Mouse (Mus musculus) layer of hippocampus, postnatal 25 days (tissue): Measurements from ENCODE around the gene Ube2l3. TPM values are rescaled to one million over a fixed set of nuclear protein-coding genes. Genes with fewer than 3 reads are reported as not detected.

Experiments used
- DNase-seq, 2 experiments: peaks; one replicate each; pipeline ENCODE4 v3.0.0; 2022; ENCODE audit warnings: mixed read lengths in 2 of 2, low spot score in 1 of 2; ENCODE audit errors: extremely low spot score in 1 of 2
- total RNA-seq, 2 experiments: library from RNA; stranded (reverse); gene quantifications; 2 replicates each; pipeline ENCODE4 v1.2.3; 2021

The Ube2l3 gene
- total RNA-seq, 2 experiments from 2014 or later, result 149 to 162 TPM

- DNase-seq, result no peak
These were observed 51.8 kb downstream of the Ube2l3 start for GRCm38 (mm10) chr16:17150520-17151258.

- no peak for DNase-seq
These were observed 54.4 kb downstream of the Ube2l3 start for GRCm38 (mm10) chr16:17148084-17148483.

DNA sequence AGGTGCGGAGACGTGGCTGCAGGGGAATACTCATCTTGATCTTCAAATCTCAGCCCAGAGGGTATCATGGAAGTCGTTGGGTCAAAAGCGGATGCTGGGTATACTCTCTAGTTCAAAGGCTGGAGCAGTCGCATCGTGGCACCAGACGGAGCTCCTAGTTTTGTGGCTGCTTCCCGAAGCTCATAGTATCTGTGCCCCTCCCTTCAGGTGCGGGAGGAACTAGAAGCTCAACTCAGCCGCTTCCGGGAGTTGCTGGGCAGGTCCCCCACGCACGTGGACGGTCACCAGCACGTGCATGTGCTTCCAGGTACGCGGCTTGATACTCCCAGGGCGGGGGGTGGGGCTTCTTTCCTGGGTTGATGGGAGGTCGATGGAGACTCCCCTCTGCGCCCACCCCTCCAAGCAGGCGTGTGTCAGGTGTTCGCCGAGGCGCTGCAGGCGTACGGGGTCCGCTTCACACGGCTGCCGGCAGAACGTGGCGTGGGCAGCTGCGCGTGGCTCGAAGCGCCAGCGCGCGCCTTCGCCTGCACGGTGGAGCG lies 55.0 kb downstream of the Ube2l3 start:
- DNase-seq, result peak; percentile 10 to 22

DNA sequence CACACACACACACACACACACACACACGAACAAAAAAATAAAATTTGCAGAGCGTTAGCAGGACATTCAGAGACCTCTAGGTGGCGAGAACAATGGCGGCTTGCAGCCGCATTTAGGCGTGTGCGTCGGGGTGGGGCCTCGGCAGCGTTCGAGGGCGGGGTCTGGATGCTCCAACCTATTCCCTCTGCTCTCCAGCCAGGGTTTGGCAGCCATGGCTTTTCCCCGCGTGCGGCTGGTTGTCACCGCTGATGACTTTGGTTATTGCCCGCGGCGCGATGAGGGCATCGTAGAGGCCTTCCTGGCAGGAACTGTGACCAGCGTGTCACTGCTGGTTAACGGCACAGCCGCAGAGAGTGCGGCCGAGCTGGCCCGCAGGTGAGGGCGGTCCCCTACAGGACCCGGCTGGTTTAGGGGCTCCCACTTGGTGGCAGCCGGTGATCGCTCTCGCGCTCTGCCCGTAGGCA lies 55.6 kb downstream of the Ube2l3 start, which contains the start of gene Ccdc116:
Ccdc116 (minus strand) TSS at position 458 of the 464 bp plus-strand sequence.
- peak; percentile 63 to 68 for DNase-seq

DNA sequence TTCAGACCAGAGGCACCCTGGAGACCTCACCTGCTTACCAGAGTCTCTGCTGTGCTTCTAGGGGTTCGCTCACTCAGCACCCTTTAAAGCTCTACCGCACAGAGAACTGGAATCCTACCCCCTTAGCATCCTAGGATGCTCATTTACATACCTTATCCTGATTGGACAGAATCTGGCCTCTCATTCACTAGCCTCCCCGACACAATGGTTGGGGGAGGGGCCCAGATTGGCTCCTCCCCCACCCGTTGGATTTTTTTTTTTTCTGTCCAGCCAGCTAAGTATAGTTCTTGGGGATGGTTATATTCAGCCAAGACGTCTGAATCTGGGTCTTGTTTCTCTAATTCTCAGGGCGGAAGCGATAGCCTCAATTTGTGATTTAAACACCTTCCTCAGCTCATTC lies 58.1 kb downstream of the Ube2l3 start, which contains the start of gene Ydjc:
Ydjc (plus strand) TSS at position 283 of the 400 bp plus-strand sequence.
- DNase-seq, result no peak

DNA sequence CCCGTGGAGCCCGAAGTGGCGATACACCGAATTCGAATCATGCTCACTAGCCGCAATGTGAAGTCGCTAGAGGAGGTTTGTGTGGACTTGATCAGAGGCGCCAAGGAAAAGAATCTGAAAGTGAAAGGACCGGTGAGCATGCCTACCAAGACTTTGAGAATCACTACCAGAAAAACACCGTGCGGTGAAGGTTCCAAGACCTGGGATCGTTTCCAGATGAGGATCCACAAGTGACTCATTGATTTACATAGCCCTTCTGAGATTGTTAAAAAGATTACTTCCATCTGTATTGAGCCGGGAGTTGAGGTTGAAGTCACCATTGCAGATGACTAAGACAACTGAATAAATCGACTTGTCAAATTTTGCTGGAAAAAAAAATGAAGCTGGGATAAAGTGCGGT lies 65.1 kb downstream of the Ube2l3 start:
- DNase-seq, result no peak

GRCm38 (mm10) chr16:17132906-17133200 lies 69.6 kb downstream of the Ube2l3 start:
- DNase-seq, result no peak

GRCm38 (mm10) chr16:17132089-17132905 lies 70.2 kb downstream of the Ube2l3 start, which contains the start of gene Sdf2l1:
Gene Sdf2l1 (minus strand): TSS chr16:17132383.
- DNase-seq, result peak; percentile 94 to 95

DNA sequence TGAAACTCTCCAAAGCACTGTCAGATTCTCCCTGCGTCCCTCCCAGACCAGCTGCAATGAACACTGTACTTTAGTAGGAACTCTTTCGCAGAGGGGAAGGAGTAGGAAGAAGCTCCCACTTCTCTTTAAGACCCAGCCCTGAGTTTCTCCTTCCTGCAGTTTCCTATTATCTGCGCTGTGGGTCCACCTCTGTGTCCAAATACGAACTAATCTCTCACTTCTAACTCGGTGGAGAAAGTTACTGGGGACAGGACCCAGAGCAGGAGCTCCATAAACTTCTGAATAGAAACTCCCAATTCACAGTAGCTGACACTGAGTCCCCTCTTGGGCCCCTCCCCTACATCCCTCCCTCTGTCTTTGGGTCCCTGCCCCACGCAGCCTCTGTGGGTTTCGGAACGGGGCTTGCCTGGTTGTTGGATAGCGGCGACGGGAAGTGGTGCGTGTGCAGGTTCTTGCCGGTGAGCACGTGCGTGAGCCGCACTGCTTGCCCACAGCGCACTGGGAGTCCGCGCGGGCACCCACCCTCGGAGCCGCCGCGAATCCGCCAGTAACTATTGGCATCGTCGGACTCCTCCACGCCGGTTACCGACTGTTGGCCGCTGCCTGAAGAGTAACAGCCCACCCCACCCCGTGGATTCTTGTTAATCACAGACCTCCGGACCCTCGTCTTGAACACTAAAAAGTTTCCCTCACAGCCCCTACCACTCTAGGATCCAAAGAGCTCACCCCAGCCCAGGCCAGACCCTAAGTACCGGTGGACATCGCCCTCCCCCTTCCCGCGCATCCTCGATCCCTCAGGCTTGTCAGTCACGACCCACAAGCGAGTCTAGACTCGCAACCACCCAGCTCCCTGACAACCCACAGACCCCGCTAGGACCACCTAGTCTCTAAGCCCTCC lies 71.0 kb downstream of the Ube2l3 start:
- peak; percentile 15 to 17 for DNase-seq

DNA sequence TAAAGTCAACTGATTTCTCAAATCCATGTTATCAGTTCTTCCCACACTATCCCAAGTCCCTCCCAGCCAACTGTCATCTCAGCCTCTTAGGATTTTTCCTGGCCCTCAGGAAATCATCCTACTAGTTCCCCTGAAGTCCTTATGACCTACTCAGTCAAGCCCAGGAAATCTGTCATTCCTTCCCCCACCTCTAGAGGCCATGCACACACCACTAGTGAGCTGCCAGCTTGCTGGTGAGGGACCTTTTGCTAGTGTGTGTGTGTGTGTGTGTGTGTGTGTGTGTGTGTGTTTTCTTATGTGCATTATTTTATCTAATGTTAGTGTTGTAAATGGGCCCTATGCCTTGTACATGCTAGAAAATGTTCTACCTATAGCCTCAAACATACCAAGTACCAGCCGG lies 75.2 kb downstream of the Ube2l3 start:
- peak in 1 of 2 experiments; percentile 40 for DNase-seq

GRCm38 (mm10) chr16:17124871-17125520 lies 77.5 kb downstream of the Ube2l3 start, which contains the start of gene 2610318N02Rik:
Gene 2610318N02Rik (minus strand): TSS chr16:17125167.
- DNase-seq, result peak in 1 of 2 experiments; percentile 54

DNA sequence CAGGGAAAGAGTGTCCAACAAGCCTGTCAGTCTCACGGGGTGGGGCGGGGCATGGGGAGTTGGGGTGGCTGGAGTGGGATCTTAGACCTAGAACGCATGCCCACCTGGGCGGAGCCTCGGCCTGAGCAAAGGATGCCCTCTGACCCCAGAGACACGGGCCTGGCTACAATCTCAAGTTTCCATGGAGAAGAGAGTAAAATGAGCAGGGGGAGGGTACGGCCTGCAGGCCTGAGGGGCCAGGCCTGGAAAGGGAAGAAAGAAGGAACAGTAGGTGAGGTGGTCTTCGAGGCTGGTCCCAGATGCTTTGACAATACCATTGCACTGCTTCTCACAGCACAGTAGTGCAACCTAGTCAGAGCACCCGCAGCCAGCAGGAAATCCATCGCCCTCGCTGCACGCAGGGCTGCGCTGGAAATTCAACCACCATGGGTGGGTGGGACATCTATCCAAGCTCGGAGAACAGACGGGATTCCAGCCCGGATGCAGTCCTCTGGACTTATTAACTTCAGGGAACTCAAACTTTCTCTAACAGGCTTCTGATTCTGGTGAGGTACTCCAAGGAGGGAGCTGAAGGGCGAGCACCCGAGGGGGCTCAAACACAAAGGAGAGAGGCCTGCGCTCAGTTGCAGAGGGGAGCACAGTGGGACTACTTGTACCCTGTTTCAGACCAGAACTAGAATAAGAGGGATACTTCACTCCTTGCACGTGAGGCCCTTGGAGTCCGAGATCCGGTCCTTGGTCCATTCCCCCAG lies 78.2 kb downstream of the Ube2l3 start:
- no peak for DNase-seq

- no peak for DNase-seq
These were observed 80.9 kb downstream of the Ube2l3 start for GRCm38 (mm10) chr16:17121569-17121968.

DNA sequence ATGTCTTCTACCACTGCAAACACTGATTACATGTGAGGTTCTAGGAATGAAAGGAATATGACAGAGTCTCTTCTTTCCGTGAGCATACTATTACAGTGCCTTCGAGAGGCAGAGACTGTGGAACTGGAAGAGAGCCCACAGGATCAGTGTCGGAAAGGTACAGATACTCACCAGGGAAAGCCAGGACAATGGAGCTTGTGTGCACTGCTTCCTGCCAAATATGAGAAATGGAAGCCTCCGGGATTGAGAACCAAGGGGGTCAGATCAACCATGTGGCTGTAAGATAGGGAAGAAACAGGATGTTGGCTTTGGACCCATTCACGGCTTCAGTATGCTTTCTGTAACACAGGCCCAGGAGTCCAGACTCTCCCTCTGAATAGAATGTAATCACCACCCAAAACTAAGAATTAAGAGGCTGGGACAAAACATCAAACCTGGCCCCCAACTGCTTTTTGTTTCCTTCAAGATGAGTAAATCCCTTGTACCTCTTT lies 85.1 kb downstream of the Ube2l3 start:
- DNase-seq, result no peak

DNA sequence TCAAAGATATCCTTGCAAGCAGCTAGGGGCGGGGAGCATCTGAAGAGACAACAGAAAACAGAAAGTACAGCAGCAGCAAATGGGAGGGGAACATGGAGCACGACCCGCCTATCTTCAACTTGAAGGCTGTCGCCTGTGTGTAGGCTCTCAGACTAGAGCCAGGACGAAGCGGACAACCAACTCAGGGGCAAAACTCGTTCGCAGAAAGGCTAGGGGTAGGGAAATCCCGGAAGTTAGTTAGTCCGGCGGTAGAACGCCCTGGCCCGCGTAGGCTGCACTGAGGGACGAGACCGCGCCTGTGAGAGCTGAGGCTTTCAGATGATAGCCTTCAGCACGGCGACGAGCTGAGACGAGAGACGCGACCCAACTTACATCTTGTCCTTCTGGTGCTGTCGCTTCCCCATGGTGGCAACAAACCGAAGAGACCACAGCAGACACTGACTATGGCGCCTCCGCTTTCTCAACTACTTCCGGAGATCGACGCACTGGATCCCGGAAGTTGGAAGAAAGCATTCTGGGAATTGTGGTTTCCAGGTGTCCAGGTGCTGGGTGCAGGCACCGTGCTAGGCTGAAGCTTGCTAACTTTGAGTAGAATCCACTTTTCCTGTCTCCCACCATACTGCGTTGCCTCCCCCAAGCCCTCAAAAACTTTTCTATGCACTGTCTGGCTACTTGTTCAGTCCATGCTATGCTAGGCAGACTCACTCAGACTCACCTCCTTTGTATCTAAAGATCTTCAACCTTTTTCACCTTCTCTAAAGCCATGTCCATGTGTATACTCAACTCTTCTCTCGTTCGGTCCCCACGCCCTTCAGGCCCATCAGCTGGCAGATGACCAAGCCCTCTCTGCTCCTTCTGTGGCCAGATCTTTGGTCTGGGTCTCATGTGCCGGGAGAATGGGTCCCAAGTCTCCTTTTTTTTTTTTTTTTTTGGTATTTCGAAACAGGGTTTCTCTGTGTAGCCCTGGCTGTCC lies 91.4 kb downstream of the Ube2l3 start, which contains the start of gene Ppil2:
Ppil2 (minus strand) TSS at position 487 of the 973 bp plus-strand sequence.
- DNase-seq, result peak; percentile 43 to 56

DNA sequence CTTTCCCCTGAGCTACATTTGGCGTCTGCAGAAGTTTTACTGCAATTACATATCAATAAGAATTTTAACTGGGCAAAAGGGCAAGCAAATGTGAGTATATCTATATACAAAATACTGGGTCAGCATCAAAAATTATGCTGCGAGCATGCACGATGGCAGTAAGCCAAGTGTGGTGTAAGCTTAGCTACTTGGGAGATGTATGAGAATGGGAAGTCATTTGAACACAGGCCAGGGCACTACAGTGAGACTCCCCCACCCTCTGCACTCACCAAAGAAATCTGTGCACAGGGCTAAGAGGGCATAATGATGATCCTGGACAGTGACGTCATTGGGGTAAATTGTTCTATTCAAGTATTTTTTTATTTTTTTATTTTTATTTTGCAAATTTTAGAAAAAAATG lies 97.8 kb downstream of the Ube2l3 start:
- DNase-seq, result no peak

- DNase-seq, result no peak
These were observed 99.7 kb downstream of the Ube2l3 start for GRCm38 (mm10) chr16:17102630-17103220.
